ENCODE assay signal across 8 mouse cellular contexts in the genomic region with DNA sequence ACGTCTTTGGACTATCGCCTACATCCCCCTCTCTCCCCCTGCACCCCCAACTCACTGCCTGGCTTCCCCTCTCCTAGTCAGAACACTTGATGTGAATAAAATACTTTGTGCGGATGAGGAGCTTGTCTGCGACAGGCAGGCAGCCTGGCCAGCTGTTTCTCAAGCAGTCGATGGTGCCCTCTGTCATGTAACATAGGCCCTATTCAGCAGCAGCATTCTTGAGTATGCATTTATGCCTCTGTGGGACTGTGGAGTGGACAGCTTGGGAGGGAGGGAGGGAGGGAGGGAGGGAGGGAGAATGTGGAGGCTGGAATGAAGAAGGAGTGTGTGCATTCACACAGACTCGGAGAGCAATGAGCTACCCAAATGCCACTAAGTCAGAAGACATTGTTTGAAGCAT.
DNase-seq lines count a peak whose midpoint lies in the region; ATAC-seq and TF ChIP-seq lines count a peak whose summit lies in the region.

No protein-coding gene starts in this region.

- no peak for TF ChIP-seq CTCF in stomach, postnatal 0 days (IDR thresholded peaks at IDR 0.05; ENCODE audit: low read depth)

- peaks cover 86% of the 10 kb centered on the region for H3K4me1 ChIP-seq in heart, embryonic 13.5 days
- H3K4me1 ChIP-seq in limb, embryonic 13.5 days: peaks cover 70% of the 10 kb centered on the region
- peaks cover 17% of the 10 kb centered on the region for H3K4me1 ChIP-seq in stomach, postnatal 0 days (replicated peaks; ENCODE audit: control insufficient read depth, insufficient read depth)

- no peak for DNase-seq in heart, adult 11 months
- DNase-seq in right cerebral cortex, postnatal 10 days (ENCODE audit: low spot score in 2 of 2): peak; percentile 47 to 49
- no peak for DNase-seq in right cerebral cortex, adult 18-20 months
- no peak for DNase-seq in stomach, postnatal 0 days (ENCODE audit: low spot score)
- no peak for DNase-seq in right cerebral cortex, adult 2 months (ENCODE audit: low spot score in 2 of 2)
- DNase-seq in B cell, adult 2 months: no peak

- peak overlapping the region; percentile 63; the same call in 1 of the 2 replicates for H3K9ac ChIP-seq in heart, embryonic 13.5 days
- 0 out of 2 replicates have a peak overlapping the region, but pooled peaks have one; percentile 2 for H3K9ac ChIP-seq in limb, embryonic 13.5 days
- no peak overlapping the region for H3K9ac ChIP-seq in stomach, postnatal 0 days (ENCODE audit: low read length)

- no peaks in the 10 kb centered on the region for H3K9me3 ChIP-seq in heart, embryonic 13.5 days
- no peaks in the 10 kb centered on the region for H3K9me3 ChIP-seq in limb, embryonic 13.5 days
- H3K9me3 ChIP-seq in stomach, postnatal 0 days (ENCODE audit: control insufficient read depth, low read length): no peaks in the 10 kb centered on the region

- H3K27me3 ChIP-seq in heart, embryonic 13.5 days (replicated peaks): no peaks in the 10 kb centered on the region
- no peaks in the 10 kb centered on the region for H3K27me3 ChIP-seq in limb, embryonic 13.5 days
- no peaks in the 10 kb centered on the region for H3K27me3 ChIP-seq in stomach, postnatal 0 days (ENCODE audit: control insufficient read depth, insufficient read depth, low read length)

- no peak overlapping the region for H3K4me3 ChIP-seq in heart, embryonic 13.5 days
- H3K4me3 ChIP-seq in limb, embryonic 13.5 days: no peak overlapping the region
- H3K4me3 ChIP-seq in stomach, postnatal 0 days (ENCODE audit: low read depth, low read length): no peak overlapping the region

- no peak for TF ChIP-seq EP300 in stomach, postnatal 0 days (optimal IDR thresholded peaks at IDR 0.05)

- H3K36me3 ChIP-seq in heart, embryonic 13.5 days: peaks cover 3% of the 10 kb centered on the region; the same call in 1 of the 2 replicates
- H3K36me3 ChIP-seq in limb, embryonic 13.5 days: no peaks in the 10 kb centered on the region
- no peaks in the 10 kb centered on the region for H3K36me3 ChIP-seq in stomach, postnatal 0 days (ENCODE audit: control insufficient read depth, insufficient read depth, low read length)

- 34% methylated on average over 6 of the region's 6 CpGs for WGBS in heart, embryonic 13.5 days
- WGBS in limb, embryonic 13.5 days: 22% methylated on average over 6 of the region's 6 CpGs
- WGBS in stomach, postnatal 0 days: 14% methylated on average over 6 of the region's 6 CpGs

- H3K4me2 ChIP-seq in heart, embryonic 13.5 days: peak overlapping the region; percentile 29
- H3K4me2 ChIP-seq in limb, embryonic 13.5 days (replicated peaks): peak overlapping the region; percentile 27
- no peak overlapping the region for H3K4me2 ChIP-seq in stomach, postnatal 0 days (replicated peaks; ENCODE audit: low read depth)

- peak overlapping the region; percentile 75 for H3K27ac ChIP-seq in heart, embryonic 13.5 days (replicated peaks)
- peak overlapping the region; percentile 67 for H3K27ac ChIP-seq in limb, embryonic 13.5 days
- H3K27ac ChIP-seq in stomach, postnatal 0 days (replicated peaks): peak overlapping the region; percentile 81

- no peak for ATAC-seq in heart, embryonic 13.5 days (ENCODE audit: extremely low read depth, insufficient number of reproducible peaks, low FRiP score, low TSS enrichment)
- ATAC-seq in limb, embryonic 13.5 days (ENCODE audit: low FRiP score, low read depth): peak; percentile 41; the same call in 1 of the 2 replicates
- no peak; the same call in 1 of the 2 replicates for ATAC-seq in stomach, postnatal 0 days (ENCODE audit: low FRiP score, low TSS enrichment)

Comparison
In these comparisons a context has a peak if more than half of its experiments do, and no peak if none do; other contexts are left out.
1. DNase-seq: peak in right cerebral cortex, postnatal 10 days (2 of 2); none in heart, adult 11 months (single experiment), right cerebral cortex, adult 18-20 months (single experiment), stomach, postnatal 0 days (single experiment), right cerebral cortex, adult 2 months (0 of 2) and B cell, adult 2 months (0 of 2).
2. Peak in every context shown above with its lines, with median percentiles within 50 percentile points of each other: H3K27ac ChIP-seq.